ENCODE assay signal across 14 mouse cellular contexts in the genomic region with DNA sequence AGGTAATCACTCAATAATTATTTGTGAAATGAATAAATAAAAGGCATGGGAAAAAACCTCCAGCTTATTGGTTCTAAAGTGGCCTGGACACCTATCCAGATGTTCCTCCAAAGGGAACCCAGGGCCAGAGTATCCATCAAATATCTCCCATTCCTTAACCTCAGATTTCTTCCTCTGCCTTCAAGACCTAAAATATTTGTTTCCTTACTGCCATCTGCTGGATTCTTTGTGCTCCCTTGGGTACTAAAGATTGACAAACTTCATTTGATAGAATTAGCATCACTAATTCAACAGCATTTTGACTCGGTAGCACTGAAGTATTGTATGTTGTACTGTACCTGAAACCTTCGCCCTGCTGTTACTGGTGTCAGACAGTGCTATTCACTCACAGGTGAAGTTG. TPM values are rescaled to one million over a fixed set of nuclear protein-coding genes. Genes with fewer than 3 reads are reported as not detected.
DNase-seq lines count a peak whose midpoint lies in the region; ATAC-seq lines count a peak whose summit lies in the region.
"Had no signal": no experiment of that assay in that cellular context is flagged by ENCODE, and none has a peak within 500 bp of the region (broad histone marks: within the 10 kb centered on the region; RNA-seq: fewer than 3 reads in every experiment).

No protein-coding gene starts in this region.

- no peaks in the 10 kb centered on the region for H3K9me3 ChIP-seq in kidney, embryonic 14.5 days (ENCODE audit: control insufficient read depth, low read length)
- H3K9me3 ChIP-seq: embryonic facial prominence, embryonic 15.5 days; heart, embryonic 12.5 days; megakaryocyte, embryonic 14.5 days; stomach, embryonic 15.5 days had no signal

- 79% methylated on average over 2 of the region's 2 CpGs for WGBS in kidney, embryonic 14.5 days

- H3K27ac ChIP-seq in kidney, embryonic 14.5 days (ENCODE audit: low read depth, low read length): no peak overlapping the region
- H3K27ac ChIP-seq: embryonic facial prominence, embryonic 15.5 days; stomach, embryonic 15.5 days had no signal

- H3K4me1 ChIP-seq in kidney, embryonic 14.5 days (ENCODE audit: control insufficient read depth, insufficient read depth, low read length): peaks cover 12% of the 10 kb centered on the region

- peak; percentile 43 for DNase-seq in kidney, adult 9 months
- peak; percentile 24 for DNase-seq in thymus, postnatal 0 days (ENCODE audit: low spot score)
- no peak for DNase-seq in thymus, postnatal 25 days
- DNase-seq in NIH3T3 (ENCODE audit: low read depth): peak; percentile 52
- peak; percentile 26 for DNase-seq in splenic B cell, adult 2 months (ENCODE audit: low read depth, low spot score)
- DNase-seq in urinary bladder, postnatal 25 days (ENCODE audit: low spot score): no peak
- DNase-seq in gastrocnemius, postnatal 36 days: no peak
- DNase-seq: cerebellum, postnatal 14 days; left cerebral cortex, postnatal 4 days had no signal

- ATAC-seq in kidney, embryonic 14.5 days (ENCODE audit: low FRiP score, low TSS enrichment): no peak

- no peak overlapping the region for H3K4me3 ChIP-seq in kidney, embryonic 14.5 days (ENCODE audit: low read length)
- H3K4me3 ChIP-seq: embryonic facial prominence, embryonic 15.5 days; heart, embryonic 12.5 days; megakaryocyte, embryonic 14.5 days; stomach, embryonic 15.5 days had no signal

- H3K36me3 ChIP-seq in kidney, embryonic 14.5 days (ENCODE audit: control insufficient read depth, insufficient read depth, low read length): peaks cover 3% of the 10 kb centered on the region; the same call in 1 of the 2 replicates
- no peaks in the 10 kb centered on the region for H3K36me3 ChIP-seq in splenic B cell, adult 2 months (ENCODE audit: control insufficient read depth, insufficient read depth, low read length, poor library complexity, severe bottlenecking)
- H3K36me3 ChIP-seq: embryonic facial prominence, embryonic 15.5 days; stomach, embryonic 15.5 days had no signal

- H3K27me3 ChIP-seq in kidney, embryonic 14.5 days (ENCODE audit: control insufficient read depth, insufficient read depth, low read length): no peaks in the 10 kb centered on the region
- no peaks in the 10 kb centered on the region for H3K27me3 ChIP-seq in splenic B cell, adult 2 months (ENCODE audit: control insufficient read depth, insufficient read depth, low read length, poor library complexity, severe bottlenecking)
- H3K27me3 ChIP-seq: embryonic facial prominence, embryonic 15.5 days; heart, embryonic 12.5 days; megakaryocyte, embryonic 14.5 days; stomach, embryonic 15.5 days had no signal

- H3K9ac ChIP-seq in kidney, embryonic 14.5 days (ENCODE audit: low read depth, low read length): no peak overlapping the region
- H3K9ac ChIP-seq: embryonic facial prominence, embryonic 15.5 days; heart, embryonic 12.5 days; stomach, embryonic 15.5 days had no signal

- intact Hi-C loops in gastrocnemius, postnatal 36 days (cut with DNase I): loop anchor here (5.0 kb wide), 2 partner anchors 36 to 56 kb away; no protein-coding TSS in a partner anchor

- no peak overlapping the region for H3K4me2 ChIP-seq in kidney, embryonic 14.5 days (replicated peaks; ENCODE audit: low read depth, low read length)
- H3K4me2 ChIP-seq: heart, embryonic 12.5 days; stomach, embryonic 15.5 days had no signal

RNA-seq across cellular contexts. Expression of gene Pip5k1a, which starts 1.2 kb away (rescaled TPM):
- polyA plus RNA-seq in kidney, embryonic 14.5 days (2014; fragmentation: Nextera tagmentation; extraction: Ambion mirVana): 16.9 and 22.8 TPM in 2 replicates
- polyA plus RNA-seq in thymus, postnatal 0 days (2015; fragmentation: Nextera tagmentation; extraction: Ambion mirVana): 19.9 and 22.6 TPM in 2 replicates
- total RNA-seq in gastrocnemius, postnatal 36 days (2021): 10 to 100 TPM; 20.2 to 24.8 TPM

RNA-seq across cellular contexts. Expression of gene Vps72, which starts 2.9 kb away (rescaled TPM):
- polyA plus RNA-seq in kidney, embryonic 14.5 days (2014; fragmentation: Nextera tagmentation; extraction: Ambion mirVana): 182 and 190 TPM in 2 replicates
- polyA plus RNA-seq in thymus, postnatal 0 days (2015; fragmentation: Nextera tagmentation; extraction: Ambion mirVana): 86.1 and 93.6 TPM in 2 replicates
- 10 to 100 TPM; 39.4 to 47.9 TPM for total RNA-seq in gastrocnemius, postnatal 36 days (2021)

RNA-seq across cellular contexts. Expression of gene Tmod4, which starts 16.4 kb away (rescaled TPM):
- polyA plus RNA-seq in kidney, embryonic 14.5 days (2014; fragmentation: Nextera tagmentation; extraction: Ambion mirVana): 1.5 and 1.7 TPM in 2 replicates
- 1.6 and 1.8 TPM in 2 replicates for polyA plus RNA-seq in thymus, postnatal 0 days (2015; fragmentation: Nextera tagmentation; extraction: Ambion mirVana)
- 100 to 1,000 TPM; 623 to 679 TPM for total RNA-seq in gastrocnemius, postnatal 36 days (2021)

RNA-seq across cellular contexts. Expression of gene Scnm1, which starts 25.9 kb away (rescaled TPM):
- polyA plus RNA-seq in kidney, embryonic 14.5 days (2014; fragmentation: Nextera tagmentation; extraction: Ambion mirVana): 69.6 and 84.7 TPM in 2 replicates
- 77.4 and 81.3 TPM in 2 replicates for polyA plus RNA-seq in thymus, postnatal 0 days (2015; fragmentation: Nextera tagmentation; extraction: Ambion mirVana)
- 10 to 100 TPM; 21.7 to 27.3 TPM for total RNA-seq in gastrocnemius, postnatal 36 days (2021)

RNA-seq across cellular contexts. Expression of gene Lysmd1, which starts 26.0 kb away (rescaled TPM):
- 6.9 and 9.1 TPM in 2 replicates for polyA plus RNA-seq in kidney, embryonic 14.5 days (2014; fragmentation: Nextera tagmentation; extraction: Ambion mirVana)
- polyA plus RNA-seq in thymus, postnatal 0 days (2015; fragmentation: Nextera tagmentation; extraction: Ambion mirVana): 21.1 and 23.4 TPM in 2 replicates
- total RNA-seq in gastrocnemius, postnatal 36 days (2021): 1 to 10 TPM; 6.4 to 8.2 TPM

Comparison
In these comparisons a context has a peak if more than half of its experiments do, and no peak if none do; other contexts are left out.
1. DNase-seq: peak in kidney, adult 9 months (single experiment), thymus, postnatal 0 days (single experiment), NIH3T3 (single experiment) and splenic B cell, adult 2 months (single experiment); none in thymus, postnatal 25 days (single experiment), urinary bladder, postnatal 25 days (single experiment) and gastrocnemius, postnatal 36 days (0 of 2).